Mouse (Mus musculus) hindbrain, embryonic 13.5 days (tissue): ENCODE measurements around the gene Rps8. TPM values are rescaled to one million over a fixed set of nuclear protein-coding genes. Genes with fewer than 3 reads are reported as not detected.

Experiments used
- ATAC-seq: fragments of 200-750 bp; cut with Nextera tagmentation; 2 replicates; pipeline ENCODE4 v1.8.0; 2017; ENCODE audit warnings: moderate TSS enrichment; ENCODE audit not compliant: low FRiP score
- H3K27ac ChIP-seq: fragments of 300-500 bp; sonication (generic); 2 replicates; pipeline ENCODE4 v1.5.1; 2015; ENCODE audit warnings: inconsistent platforms, mild to moderate bottlenecking, moderate library complexity
- H3K27me3 ChIP-seq: fragments of 300-500 bp; sonication (generic); 2 replicates; pipeline ENCODE4 v1.6.1; 2015; ENCODE audit warnings: mild to moderate bottlenecking, inconsistent platforms
- H3K36me3 ChIP-seq: fragments of 300-500 bp; sonication (generic); 2 replicates; pipeline ENCODE4 v1.6.1; 2015; ENCODE audit warnings: mild to moderate bottlenecking, inconsistent platforms
- H3K4me1 ChIP-seq: fragments of 300-500 bp; sonication (generic); replicated peaks from 2 replicates; pipeline ENCODE4 v1.6.1; 2015; ENCODE audit warnings: inconsistent platforms
- H3K4me2 ChIP-seq: fragments of 300-500 bp; sonication (generic); 2 replicates; pipeline ENCODE4 v1.6.1; 2015; ENCODE audit warnings: inconsistent platforms, mild to moderate bottlenecking, moderate library complexity
- H3K4me3 ChIP-seq: fragments of 300-500 bp; sonication (generic); 2 replicates; pipeline ENCODE4 v1.5.1; 2015; ENCODE audit warnings: mild to moderate bottlenecking, inconsistent platforms
- H3K9ac ChIP-seq: fragments of 300-500 bp; sonication (generic); 2 replicates; pipeline ENCODE4 v1.6.1; 2015; ENCODE audit warnings: mild to moderate bottlenecking, inconsistent platforms
- H3K9me3 ChIP-seq: fragments of 300-500 bp; sonication (generic); 2 replicates; pipeline ENCODE4 v1.6.1; 2016; ENCODE audit warnings: inconsistent platforms
- WGBS: fragments of 180-500 bp; shearing (Covaris S2); methylation state at CpG from one replicate; pipeline ENCODE4 v1.1.7; 2015; 5-methylcytosine and 5-hydroxymethylcytosine counted together
- polyA plus RNA-seq: library from polyadenylated mRNA; unstranded; fragments of >200 nt; fragmentation: Nextera tagmentation; extraction: Ambion mirVana; gene quantifications from 2 replicates; pipeline ENCODE4 v1.2.1, GENCODE M21; 2015

Gene Rps8
- polyA plus RNA-seq, 1 experiment from 2014 or later = 608 TPM

GRCm38 (mm10) chr4:117145248-117145647 is 10.8 kb downstream of the Rps8 start:
- no peak overlapping the region for H3K4me2 ChIP-seq
- no peak overlapping the region for H3K4me3 ChIP-seq
- no peaks in the 10 kb centered on the region for H3K4me1 ChIP-seq
- peaks cover 15% of the 10 kb centered on the region for H3K36me3 ChIP-seq
- H3K27me3 ChIP-seq = peaks cover 15% of the 10 kb centered on the region; the same call in 1 of the 2 replicates
- ATAC-seq = no peak
- no peak overlapping the region for H3K9ac ChIP-seq
- no peaks in the 10 kb centered on the region for H3K9me3 ChIP-seq
- WGBS = 94% methylated on average over 13 of the region's 13 CpGs
- no peak overlapping the region for H3K27ac ChIP-seq

- Histone ChIP-seq H3K9ac (peak overlapping the region; percentile 51; the same call in 1 of the 2 replicates), H3K27ac (no peak overlapping the region), H3K4me2 (no peak overlapping the region), H3K4me3 (no peak overlapping the region), H3K27me3 (peaks cover 15% of the 10 kb centered on the region; the same call in 1 of the 2 replicates), H3K4me1 (no peaks in the 10 kb centered on the region), H3K36me3 (no peaks in the 10 kb centered on the region), H3K9me3 (no peaks in the 10 kb centered on the region)
- WGBS = 69% methylated on average over 7 of the region's 7 CpGs
- ATAC-seq = no peak
Measured at GRCm38 (mm10) chr4:117143023-117143422, 13.0 kb downstream of the Rps8 start.

GRCm38 (mm10) chr4:117140613-117141012 is 15.4 kb downstream of the Rps8 start:
- Histone ChIP-seq H3K9me3 (no peaks in the 10 kb centered on the region), H3K9ac (0 out of 2 replicates have a peak overlapping the region, but pooled peaks have one; percentile 6), H3K27ac (no peak overlapping the region), H3K27me3 (peaks cover 15% of the 10 kb centered on the region; the same call in 1 of the 2 replicates), H3K4me1 (no peaks in the 10 kb centered on the region), H3K4me3 (no peak overlapping the region), H3K36me3 (no peaks in the 10 kb centered on the region), H3K4me2 (no peak overlapping the region)
- no peak for ATAC-seq
- 43% methylated on average over 4 of the region's 4 CpGs for WGBS

GRCm38 (mm10) chr4:117139217-117139612 is 16.8 kb downstream of the Rps8 start:
- Histone ChIP-seq H3K27ac (no peak overlapping the region), H3K9ac (no peak overlapping the region), H3K4me1 (peaks cover 4% of the 10 kb centered on the region), H3K9me3 (no peaks in the 10 kb centered on the region), H3K4me2 (no peak overlapping the region), H3K36me3 (no peaks in the 10 kb centered on the region), H3K27me3 (peaks cover 13% of the 10 kb centered on the region; the same call in 1 of the 2 replicates), H3K4me3 (no peak overlapping the region)
- 1% methylated on average over 2 of the region's 2 CpGs for WGBS
- no peak for ATAC-seq

- Histone ChIP-seq H3K27me3 (0 out of 2 replicates have a peak, but pooled peaks cover 9% of the 10 kb centered on the region), H3K27ac (no peak overlapping the region), H3K36me3 (no peaks in the 10 kb centered on the region), H3K4me2 (no peak overlapping the region), H3K4me3 (no peak overlapping the region), H3K4me1 (peaks cover 6% of the 10 kb centered on the region), H3K9ac (no peak overlapping the region), H3K9me3 (no peaks in the 10 kb centered on the region)
- 69% methylated on average over 16 of the region's 17 CpGs for WGBS
- no peak for ATAC-seq
Measured at GRCm38 (mm10) chr4:117138295-117139216, 17.5 kb downstream of the Rps8 start.

GRCm38 (mm10) chr4:117136034-117136433 is 20.0 kb downstream of the Rps8 start:
- no peak overlapping the region for H3K4me2 ChIP-seq
- H3K36me3 ChIP-seq = no peaks in the 10 kb centered on the region
- 19% methylated on average over 8 of the region's 8 CpGs for WGBS
- no peak overlapping the region for H3K9ac ChIP-seq
- no peak for ATAC-seq
- no peak overlapping the region for H3K27ac ChIP-seq
- no peak overlapping the region for H3K4me3 ChIP-seq
- H3K27me3 ChIP-seq = peaks cover 2% of the 10 kb centered on the region; the same call in 1 of the 2 replicates
- peaks cover 27% of the 10 kb centered on the region for H3K4me1 ChIP-seq
- H3K9me3 ChIP-seq = no peaks in the 10 kb centered on the region

GRCm38 (mm10) chr4:117134601-117134995 is 21.4 kb downstream of the Rps8 start:
- peaks cover 2% of the 10 kb centered on the region; the same call in 1 of the 2 replicates for H3K27me3 ChIP-seq
- peak overlapping the region; percentile 78 for H3K4me2 ChIP-seq
- H3K9ac ChIP-seq = peak overlapping the region; percentile 63; the same call in 1 of the 2 replicates
- H3K36me3 ChIP-seq = peaks cover 14% of the 10 kb centered on the region
- H3K4me3 ChIP-seq = peak overlapping the region; percentile 80
- ATAC-seq = no peak
- peak overlapping the region; percentile 89 for H3K27ac ChIP-seq
- peaks cover 39% of the 10 kb centered on the region for H3K4me1 ChIP-seq
- WGBS = 34% methylated on average over 2 of the region's 2 CpGs
- no peaks in the 10 kb centered on the region for H3K9me3 ChIP-seq

- Histone ChIP-seq H3K27me3 (peaks cover 2% of the 10 kb centered on the region; the same call in 1 of the 2 replicates), H3K4me2 (peak within 1 kb of the TSS; percentile 78), H3K9me3 (no peaks in the 10 kb centered on the region), H3K27ac (peak within 1 kb of the TSS; percentile 89), H3K4me3 (peak within 1 kb of the TSS; percentile 80), H3K9ac (peak within 1 kb of the TSS; percentile 90), H3K36me3 (peaks cover 18% of the 10 kb centered on the region), H3K4me1 (peaks cover 39% of the 10 kb centered on the region)
- peak; percentile 89 for ATAC-seq
- 3% methylated on average over 46 of the region's 48 CpGs for WGBS
Measured at GRCm38 (mm10) chr4:117133817-117134600, 22.0 kb downstream of the Rps8 start, which contains the start of gene Plk3. Plk3 (minus strand) TSS chr4:117133963.

- Histone ChIP-seq H3K27me3 (peaks cover 2% of the 10 kb centered on the region; the same call in 1 of the 2 replicates), H3K9me3 (no peaks in the 10 kb centered on the region), H3K4me3 (peak overlapping the region; percentile 80), H3K27ac (peak overlapping the region; percentile 89), H3K4me2 (peak overlapping the region; percentile 78), H3K4me1 (peaks cover 39% of the 10 kb centered on the region), H3K36me3 (peaks cover 25% of the 10 kb centered on the region), H3K9ac (peak overlapping the region; percentile 90)
- under 1% methylated on average over 42 of the region's 42 CpGs for WGBS
- peak; percentile 57 for ATAC-seq
Measured at GRCm38 (mm10) chr4:117133366-117133796, 22.7 kb downstream of the Rps8 start.

GRCm38 (mm10) chr4:117132794-117133143 is 23.3 kb downstream of the Rps8 start:
- Histone ChIP-seq H3K4me2 (peak overlapping the region; percentile 78), H3K27ac (peak overlapping the region; percentile 89; the same call in 1 of the 2 replicates), H3K4me1 (peaks cover 39% of the 10 kb centered on the region), H3K27me3 (peaks cover 2% of the 10 kb centered on the region; the same call in 1 of the 2 replicates), H3K4me3 (peak overlapping the region; percentile 80), H3K9me3 (no peaks in the 10 kb centered on the region), H3K9ac (peak overlapping the region; percentile 90), H3K36me3 (peaks cover 31% of the 10 kb centered on the region)
- no peak for ATAC-seq
- WGBS = 6% methylated on average over 11 of the region's 11 CpGs

GRCm38 (mm10) chr4:117131890-117132793 is 23.9 kb downstream of the Rps8 start:
- Histone ChIP-seq H3K27me3 (peaks cover 2% of the 10 kb centered on the region; the same call in 1 of the 2 replicates), H3K4me2 (peak overlapping the region; percentile 78), H3K9me3 (no peaks in the 10 kb centered on the region), H3K4me3 (peak overlapping the region; percentile 80), H3K27ac (peak overlapping the region; percentile 89), H3K36me3 (peaks cover 33% of the 10 kb centered on the region), H3K9ac (peak overlapping the region; percentile 90), H3K4me1 (peaks cover 39% of the 10 kb centered on the region)
- 0 out of 2 replicates have a peak, but pooled peaks have one; percentile 14 for ATAC-seq
- 3% methylated on average over 7 of the region's 7 CpGs for WGBS
